Mouse (Mus musculus) lung, embryonic 14.5 days (tissue): ENCODE data around the gene Emg1. TPM values are rescaled to one million over a fixed set of nuclear protein-coding genes. Genes with fewer than 3 reads are reported as not detected.

Experiments used
- ATAC-seq: fragments of 200-750 bp; cut with Nextera tagmentation; 2 replicates; pipeline ENCODE4 v1.8.0; 2017; ENCODE audit warnings: mild to moderate bottlenecking, moderate TSS enrichment, moderate library complexity; ENCODE audit not compliant: insufficient read depth
- DNase-seq: peaks from one replicate; pipeline ENCODE4 v3.0.0-alpha.2; 2015
- H3K27ac ChIP-seq: fragments of 300-500 bp; sonication (generic); 2 replicates; pipeline ENCODE4 v1.5.1; 2014; ENCODE audit warnings: low read depth, mild to moderate bottlenecking, moderate library complexity
- H3K27me3 ChIP-seq: fragments of 300-500 bp; sonication (generic); 2 replicates; pipeline ENCODE4 v1.6.1; 2014; ENCODE audit warnings: low read length, control low read depth; ENCODE audit not compliant: insufficient read depth
- H3K36me3 ChIP-seq: fragments of 300-500 bp; sonication (generic); 2 replicates; pipeline ENCODE4 v1.6.1; 2014; ENCODE audit warnings: control low read depth; ENCODE audit not compliant: insufficient read depth
- H3K4me1 ChIP-seq: fragments of 300-500 bp; sonication (generic); 2 replicates; pipeline ENCODE4 v1.6.1; 2014; ENCODE audit warnings: antibody characterized with exemption, control low read depth; ENCODE audit not compliant: insufficient read depth
- H3K4me2 ChIP-seq: fragments of 300-500 bp; sonication (generic); 2 replicates; pipeline ENCODE4 v1.6.1; 2014; ENCODE audit warnings: mild to moderate bottlenecking
- H3K4me3 ChIP-seq: fragments of 300-500 bp; sonication (generic); 2 replicates; pipeline ENCODE4 v1.5.1; 2014; ENCODE audit warnings: low read depth, low read length
- H3K9ac ChIP-seq: fragments of 300-500 bp; sonication (generic); 2 replicates; pipeline ENCODE4 v1.6.1; 2014
- H3K9me3 ChIP-seq: fragments of 300-500 bp; sonication (generic); 2 replicates; pipeline ENCODE4 v1.6.1; 2016; ENCODE audit warnings: low read depth, low read length, control low read depth
- CTCF ChIP-seq: IDR thresholded peaks from 2 replicates; pipeline ENCODE4 v1.5.1; 2016; ENCODE audit warnings: antibody characterized with exemption, low read depth
- WGBS: fragments of 180-500 bp; shearing (Covaris S2); extraction: QIAGEN DNeasy Blood & Tissue Kit; methylation state at CpG from one replicate; pipeline ENCODE4 v1.1.7; 2014; 5-methylcytosine and 5-hydroxymethylcytosine counted together
- polyA plus RNA-seq: library from polyadenylated mRNA; unstranded; fragments of >200 nt; fragmentation: Nextera tagmentation; extraction: Ambion mirVana; gene quantifications from 2 replicates; pipeline ENCODE4 v1.2.1, GENCODE M21; 2014

The Emg1 gene
- polyA plus RNA-seq, 1 experiment from 2014 or later: 228 TPM

DNA sequence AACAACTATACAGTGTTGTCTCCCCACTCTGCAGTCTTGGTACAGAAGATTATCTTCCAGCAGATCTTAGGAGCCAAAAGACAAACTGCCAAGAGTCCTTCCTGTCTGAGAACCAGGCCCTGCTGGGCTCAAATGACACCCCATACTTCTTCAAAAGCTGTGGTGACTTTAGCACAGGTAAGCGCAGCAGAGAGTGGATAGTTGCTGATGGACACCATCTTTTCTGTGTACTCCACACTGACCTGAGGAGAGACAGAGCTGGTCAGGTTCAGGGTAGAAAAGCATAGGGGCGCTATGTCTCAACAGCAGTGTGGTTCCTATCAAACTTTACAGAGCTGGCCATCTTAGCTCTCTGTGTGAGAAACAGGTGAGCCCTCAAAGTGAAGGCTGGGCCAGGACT lies 7.6 kb downstream of the Emg1 start:
- H3K4me3 ChIP-seq: no peak overlapping the region
- H3K9me3 ChIP-seq: no peaks in the 10 kb centered on the region
- no peak overlapping the region for H3K9ac ChIP-seq
- no peak for TF ChIP-seq CTCF
- WGBS: 85% methylated on average over 2 of the region's 2 CpGs
- no peak overlapping the region for H3K27ac ChIP-seq
- ATAC-seq: no peak
- H3K4me1 ChIP-seq: no peaks in the 10 kb centered on the region
- H3K27me3 ChIP-seq: no peaks in the 10 kb centered on the region
- no peak overlapping the region for H3K4me2 ChIP-seq
- peaks cover 85% of the 10 kb centered on the region for H3K36me3 ChIP-seq
- no peak for DNase-seq

DNA sequence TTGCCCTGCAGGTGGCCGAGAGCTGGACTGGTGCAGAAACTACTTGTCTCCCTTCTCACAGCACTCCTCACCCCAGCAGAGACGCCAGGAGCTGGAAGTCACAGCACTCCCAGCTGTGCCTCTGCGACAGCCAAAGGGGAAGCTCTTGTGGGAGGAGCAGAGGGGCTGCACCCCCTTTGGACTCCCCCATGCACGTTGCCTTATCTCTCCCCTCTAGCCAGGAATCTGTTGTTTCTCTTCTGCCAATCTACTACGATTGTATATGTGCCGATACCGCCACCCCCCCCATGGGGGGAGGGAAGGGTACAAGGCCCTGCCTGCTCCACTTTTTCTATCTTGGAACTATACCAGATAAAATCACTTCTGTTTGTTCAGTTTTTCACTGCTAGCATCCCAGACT lies 8.2 kb downstream of the Emg1 start:
- ATAC-seq (no peak), DNase-seq (no peak)
- no peak overlapping the region for H3K4me3 ChIP-seq
- no peaks in the 10 kb centered on the region for H3K4me1 ChIP-seq
- H3K9ac ChIP-seq: no peak overlapping the region
- H3K27me3 ChIP-seq: no peaks in the 10 kb centered on the region
- H3K27ac ChIP-seq: no peak overlapping the region
- peaks cover 81% of the 10 kb centered on the region for H3K36me3 ChIP-seq
- no peak overlapping the region for H3K4me2 ChIP-seq
- no peaks in the 10 kb centered on the region for H3K9me3 ChIP-seq
- WGBS: 65% methylated on average over 7 of the region's 7 CpGs
- no peak for TF ChIP-seq CTCF

DNA sequence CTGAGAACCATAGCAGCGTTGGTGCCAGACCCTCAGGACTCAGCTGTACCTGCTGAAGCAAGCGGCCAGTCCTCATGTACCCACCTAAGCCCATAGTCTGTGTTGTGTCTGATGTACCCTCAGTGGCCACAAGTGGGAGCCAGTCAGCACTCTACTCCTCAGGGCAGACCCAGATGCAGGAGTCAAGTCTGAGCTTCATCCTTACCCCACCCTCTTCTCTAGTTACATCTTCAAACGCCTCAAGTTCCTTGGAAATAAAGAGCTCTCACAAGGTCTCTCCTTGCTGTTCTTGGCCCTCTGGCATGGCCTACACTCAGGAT lies 9.2 kb downstream of the Emg1 start:
- WGBS: 47% methylated on average over 3 of the region's 3 CpGs
- peak; percentile 86 for TF ChIP-seq CTCF
- no peak overlapping the region for H3K27ac ChIP-seq
- no peaks in the 10 kb centered on the region for H3K4me1 ChIP-seq
- H3K4me2 ChIP-seq: no peak overlapping the region
- H3K27me3 ChIP-seq: no peaks in the 10 kb centered on the region
- no peak overlapping the region for H3K9ac ChIP-seq
- no peaks in the 10 kb centered on the region for H3K9me3 ChIP-seq
- no peak overlapping the region for H3K4me3 ChIP-seq
- DNase-seq (peak; percentile 81), ATAC-seq (peak; percentile 71)
- peaks cover 76% of the 10 kb centered on the region for H3K36me3 ChIP-seq

DNA sequence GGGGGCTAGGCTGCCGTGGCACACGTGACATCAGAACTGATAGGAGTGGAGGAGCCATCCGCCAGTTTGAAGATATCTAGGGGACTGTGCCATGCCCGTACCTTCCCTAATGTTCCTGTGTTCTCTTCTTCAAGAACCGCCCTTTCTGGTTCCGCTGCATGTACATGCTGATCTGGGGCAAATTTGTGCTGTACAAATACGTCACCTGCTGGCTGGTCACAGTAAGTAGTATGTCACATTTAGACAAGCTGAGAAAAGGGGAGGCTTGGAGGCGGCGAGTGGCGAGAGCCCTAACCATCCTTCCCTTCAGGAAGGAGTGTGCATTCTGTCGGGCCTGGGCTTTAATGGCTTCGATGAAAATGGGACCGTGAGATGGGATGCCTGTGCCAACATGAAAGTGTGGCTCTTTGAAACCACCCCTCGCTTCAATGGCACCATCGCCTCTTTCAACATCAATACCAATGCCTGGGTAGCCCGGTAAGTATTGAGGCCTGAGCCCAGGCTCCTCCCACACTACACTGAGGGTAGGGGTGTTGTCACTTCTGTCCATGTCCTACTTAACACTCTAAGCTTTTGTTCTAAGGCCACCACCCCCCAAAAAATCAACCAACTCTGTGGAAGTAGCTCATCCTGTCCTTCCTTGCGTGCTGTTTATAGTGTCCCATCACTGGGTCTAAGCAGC lies 9.7 kb downstream of the Emg1 start:
- Histone ChIP-seq H3K4me2 (no peak overlapping the region), H3K27ac (no peak overlapping the region), H3K9ac (no peak overlapping the region), H3K9me3 (no peaks in the 10 kb centered on the region), H3K36me3 (peaks cover 71% of the 10 kb centered on the region), H3K27me3 (no peaks in the 10 kb centered on the region), H3K4me1 (no peaks in the 10 kb centered on the region), H3K4me3 (no peak overlapping the region)
- ATAC-seq (peak; percentile 7; the same call in 1 of the 2 replicates), DNase-seq (no peak)
- 88% methylated on average over 17 of the region's 17 CpGs for WGBS
- TF ChIP-seq CTCF: 0 out of 2 replicates have a peak, but pooled peaks have one; percentile 9

DNA sequence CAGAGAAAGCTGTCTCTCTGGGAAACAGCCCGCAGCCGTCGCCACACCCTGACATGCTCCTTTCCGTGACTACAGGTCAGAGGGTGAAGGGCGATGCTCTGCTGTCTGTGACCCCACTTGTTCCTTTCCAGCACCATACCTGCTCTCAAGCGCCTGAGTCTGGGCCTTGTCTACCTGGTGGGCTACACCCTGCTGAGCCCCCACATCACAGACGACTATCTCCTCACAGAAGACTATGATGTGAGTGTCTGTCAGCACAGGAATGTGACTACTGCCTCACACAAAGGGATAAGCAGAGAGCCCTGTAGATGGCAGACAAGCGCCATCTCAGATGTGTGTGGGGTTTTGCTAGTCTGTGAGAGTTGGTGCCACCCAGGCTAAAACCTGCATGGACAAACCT lies 10.6 kb downstream of the Emg1 start:
- Histone ChIP-seq H3K4me2 (no peak overlapping the region), H3K36me3 (peaks cover 65% of the 10 kb centered on the region), H3K4me3 (no peak overlapping the region), H3K4me1 (no peaks in the 10 kb centered on the region), H3K27me3 (no peaks in the 10 kb centered on the region), H3K9me3 (no peaks in the 10 kb centered on the region), H3K27ac (no peak overlapping the region), H3K9ac (no peak overlapping the region)
- DNase-seq (peak; percentile 31), ATAC-seq (0 out of 2 replicates have a peak, but pooled peaks have one; percentile 10)
- TF ChIP-seq CTCF: peak; percentile 35; the same call in 1 of the 2 replicates
- WGBS: 68% methylated on average over 8 of the region's 8 CpGs

DNA sequence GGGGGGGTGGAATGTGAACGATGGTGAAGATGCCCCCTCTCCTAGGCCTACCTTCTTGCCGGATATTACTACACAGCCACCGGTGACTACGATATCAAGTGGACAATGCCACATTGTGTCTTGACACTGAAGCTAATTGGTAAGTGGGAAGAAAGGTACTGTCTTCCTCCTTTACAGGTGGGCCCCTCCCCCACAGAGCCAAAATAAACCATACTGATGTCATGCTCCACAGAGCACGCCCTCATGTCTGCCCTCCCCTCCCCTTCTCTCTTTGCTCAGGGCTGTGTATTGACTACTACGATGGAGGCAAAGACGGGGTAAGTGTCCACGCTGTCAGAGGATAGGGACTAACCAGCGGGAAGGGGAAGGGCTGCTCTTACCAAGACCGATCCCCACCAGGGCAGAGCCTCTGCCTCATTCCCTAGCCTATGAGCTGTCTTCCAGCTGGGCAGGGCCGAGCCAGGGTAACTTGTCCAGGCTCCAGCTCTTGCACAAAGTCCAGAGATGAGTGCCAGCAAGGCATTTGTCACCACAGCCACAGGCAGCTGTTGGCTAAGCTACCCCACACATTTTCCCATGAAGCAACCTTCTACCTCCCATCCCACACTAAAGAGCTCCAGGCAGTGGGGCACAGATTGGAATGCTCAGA lies 11.9 kb downstream of the Emg1 start:
- Histone ChIP-seq H3K27me3 (no peaks in the 10 kb centered on the region), H3K9me3 (no peaks in the 10 kb centered on the region), H3K36me3 (peaks cover 54% of the 10 kb centered on the region), H3K4me1 (no peaks in the 10 kb centered on the region), H3K9ac (no peak overlapping the region), H3K27ac (no peak overlapping the region; the same call in 1 of the 2 replicates), H3K4me2 (no peak overlapping the region), H3K4me3 (no peak overlapping the region)
- no peak for TF ChIP-seq CTCF
- ATAC-seq: peak; percentile 50
- WGBS: 79% methylated on average over 11 of the region's 11 CpGs
- peak; percentile 51 for DNase-seq

DNA sequence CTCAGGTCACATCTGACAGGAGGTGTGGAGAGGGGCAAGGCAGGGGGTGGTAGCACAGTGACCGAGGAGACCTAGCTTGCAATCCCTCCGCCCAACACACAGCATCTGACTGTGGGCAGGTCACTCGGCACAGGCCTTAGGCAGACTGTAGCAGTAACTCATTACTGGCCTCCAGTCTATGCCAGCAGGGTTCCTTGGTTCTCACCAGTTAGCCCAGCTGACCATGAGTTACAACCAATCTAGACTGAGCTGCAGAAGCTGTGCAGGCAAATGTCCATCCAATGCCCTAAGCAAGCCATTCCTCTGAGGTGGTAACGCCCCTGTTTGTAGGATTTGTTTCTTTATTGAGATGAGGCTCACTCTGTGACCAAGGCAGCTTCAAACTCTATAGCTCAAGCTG lies 12.6 kb downstream of the Emg1 start:
- DNase-seq (no peak), ATAC-seq (no peak)
- H3K4me2 ChIP-seq: no peak overlapping the region
- no peaks in the 10 kb centered on the region for H3K9me3 ChIP-seq
- no peak overlapping the region for H3K4me3 ChIP-seq
- peaks cover 5% of the 10 kb centered on the region; the same call in 1 of the 2 replicates for H3K4me1 ChIP-seq
- TF ChIP-seq CTCF: no peak
- no peak overlapping the region for H3K9ac ChIP-seq
- no peak overlapping the region for H3K27ac ChIP-seq
- no peaks in the 10 kb centered on the region for H3K27me3 ChIP-seq
- WGBS: 84% methylated on average over 4 of the region's 4 CpGs
- peaks cover 47% of the 10 kb centered on the region for H3K36me3 ChIP-seq
